Mouse (Mus musculus) testis, adult 2 months (tissue): Measurements from ENCODE around the gene Got1. TPM values are rescaled to one million over a fixed set of nuclear protein-coding genes. Genes with fewer than 3 reads are reported as not detected.

Source experiments
- H3K27ac ChIP-seq: fragments of 200-500 bp; 2 replicates; pipeline ENCODE4 v1.5.1; 2012; ENCODE audit warnings: low read depth, low read length; ENCODE audit not compliant: control insufficient read depth, insufficient read depth
- H3K27me3 ChIP-seq: fragments of 200-500 bp; 2 replicates; pipeline ENCODE4 v1.6.1; 2012; ENCODE audit warnings: mild to moderate bottlenecking, low read length, moderate library complexity; ENCODE audit not compliant: control insufficient read depth, insufficient read depth
- H3K36me3 ChIP-seq: fragments of 200-500 bp; 2 replicates; pipeline ENCODE4 v1.6.1; 2012; ENCODE audit warnings: mild to moderate bottlenecking, low read length; ENCODE audit not compliant: control insufficient read depth, insufficient read depth
- H3K4me1 ChIP-seq: fragments of 200-500 bp; 2 replicates; pipeline ENCODE4 v1.6.1; 2012; ENCODE audit warnings: low read length; ENCODE audit not compliant: control insufficient read depth, insufficient read depth
- H3K4me3 ChIP-seq: fragments of 200-500 bp; 2 replicates; pipeline ENCODE4 v1.5.1; 2012; ENCODE audit warnings: low read depth, mild to moderate bottlenecking, low read length, moderate library complexity, mixed read lengths; ENCODE audit not compliant: control insufficient read depth
- CTCF ChIP-seq: fragments of 200-500 bp; IDR thresholded peaks from 2 replicates; pipeline ENCODE4 v1.5.1; 2012; ENCODE audit warnings: low read depth, mild to moderate bottlenecking, inconsistent platforms, low read length, moderate library complexity; ENCODE audit not compliant: control insufficient read depth, insufficient read depth, insufficient replicate concordance
- POLR2A ChIP-seq: fragments of 200-500 bp; IDR thresholded peaks from 2 replicates; pipeline ENCODE4 v1.6.1; 2012; ENCODE audit warnings: low read depth, mild to moderate bottlenecking, inconsistent platforms, low read length, moderate library complexity; ENCODE audit not compliant: control insufficient read depth
- polyA plus RNA-seq: library from polyadenylated mRNA; depleted of rRNA; stranded (reverse); fragments of >200 nt; gene quantifications from 2 replicates; pipeline ENCODE4 v1.2.3, GENCODE M21; 2012

The Got1 gene
- polyA plus RNA-seq, 1 experiment, result 13.4 TPM

DNA sequence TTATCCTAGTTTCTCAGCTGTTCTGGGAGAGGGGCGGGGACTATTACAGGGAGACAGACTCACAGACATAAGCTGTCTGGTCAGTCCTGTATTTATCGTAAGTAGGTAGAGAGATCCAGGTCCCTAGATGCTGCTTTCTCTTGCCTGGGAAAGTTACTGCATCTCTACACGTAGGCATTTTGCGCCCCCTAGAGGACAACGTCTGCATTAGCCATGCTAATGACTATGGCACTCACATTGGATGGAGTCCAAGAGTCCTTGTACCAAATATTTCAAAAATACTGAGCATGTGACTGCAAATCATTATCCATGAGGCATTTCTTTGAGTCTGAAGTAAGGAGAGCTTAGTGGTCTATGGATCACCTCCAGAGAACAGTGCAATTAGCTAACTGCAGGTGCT lies 45.5 kb downstream of the Got1 start:
- Histone ChIP-seq H3K4me1 (no peaks in the 10 kb centered on the region), H3K36me3 (no peaks in the 10 kb centered on the region), H3K27me3 (no peaks in the 10 kb centered on the region), H3K4me3 (no peak overlapping the region), H3K27ac (no peak overlapping the region)
- TF ChIP-seq POLR2A (no peak), CTCF (no peak; the same call in 1 of the 2 replicates)

DNA sequence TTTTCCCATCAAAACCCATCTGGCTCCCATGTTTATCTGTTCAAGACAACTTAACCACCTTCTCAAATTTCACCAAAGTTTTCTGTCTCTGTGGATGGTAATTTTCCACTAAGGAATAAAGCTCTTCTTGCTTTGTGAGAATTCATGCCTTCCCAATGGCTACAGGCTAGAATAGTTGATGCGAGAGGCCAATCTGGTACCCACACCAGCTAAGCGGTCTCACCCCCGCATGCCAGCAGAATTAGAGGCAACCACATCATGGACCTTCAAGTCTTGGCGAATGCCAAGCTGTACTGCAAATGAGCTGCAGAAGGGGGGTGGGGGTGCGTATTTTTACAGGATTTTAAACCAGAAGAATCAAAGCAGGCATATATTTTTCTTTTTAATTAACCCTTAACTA lies 47.0 kb downstream of the Got1 start:
- H3K4me1 ChIP-seq, result peaks cover 2% of the 10 kb centered on the region
- TF ChIP-seq CTCF, result no peak
- TF ChIP-seq POLR2A, result no peak
- H3K27me3 ChIP-seq, result no peaks in the 10 kb centered on the region
- H3K4me3 ChIP-seq, result no peak overlapping the region
- H3K27ac ChIP-seq, result no peak overlapping the region
- no peaks in the 10 kb centered on the region for H3K36me3 ChIP-seq

DNA sequence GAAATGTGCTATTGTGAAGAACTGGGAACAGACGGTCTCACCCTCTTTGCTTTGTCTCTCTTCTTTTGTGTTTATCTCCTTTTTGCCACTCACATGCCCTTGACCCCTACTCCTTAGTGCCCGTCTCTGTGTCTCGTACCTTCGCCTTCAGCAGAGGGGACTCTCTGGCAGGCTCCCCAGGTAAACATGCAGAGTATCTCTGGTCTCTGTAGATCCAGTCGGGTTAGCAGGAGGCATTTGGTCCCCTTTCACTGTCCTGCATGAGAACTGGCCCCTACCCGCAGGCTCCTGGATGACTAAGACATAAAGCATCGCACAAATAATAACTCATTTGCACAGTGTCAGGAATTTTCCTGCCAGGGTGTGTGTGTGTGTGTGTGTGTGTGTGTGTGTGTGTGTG lies 48.3 kb downstream of the Got1 start:
- TF ChIP-seq POLR2A (no peak), CTCF (no peak)
- Histone ChIP-seq H3K4me3 (no peak overlapping the region), H3K4me1 (peaks cover 2% of the 10 kb centered on the region), H3K27ac (no peak overlapping the region), H3K36me3 (no peaks in the 10 kb centered on the region), H3K27me3 (no peaks in the 10 kb centered on the region)

DNA sequence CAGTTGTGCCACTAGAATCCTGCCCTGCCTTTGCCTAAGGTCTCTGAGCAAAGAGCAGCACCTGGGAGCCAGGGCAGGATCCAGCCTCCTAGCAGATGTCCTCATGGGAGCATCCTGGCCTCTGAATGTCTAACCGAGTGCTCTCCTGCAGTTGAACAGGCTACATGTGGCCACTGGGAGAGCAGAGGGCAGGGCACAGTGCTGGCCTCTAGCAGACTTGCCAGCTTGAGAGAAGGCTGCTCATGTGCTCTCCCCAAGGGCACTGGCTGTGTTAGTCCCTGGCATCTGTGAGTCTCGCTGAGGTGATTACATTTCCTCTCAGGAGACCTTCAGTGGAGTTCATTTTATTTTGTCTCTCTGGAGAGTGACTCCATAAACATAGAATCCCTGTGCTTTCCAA lies 48.8 kb downstream of the Got1 start:
- TF ChIP-seq CTCF (no peak), POLR2A (no peak)
- no peak overlapping the region for H3K4me3 ChIP-seq
- no peaks in the 10 kb centered on the region for H3K36me3 ChIP-seq
- H3K4me1 ChIP-seq, result peaks cover 2% of the 10 kb centered on the region
- no peaks in the 10 kb centered on the region for H3K27me3 ChIP-seq
- H3K27ac ChIP-seq, result no peak overlapping the region

DNA sequence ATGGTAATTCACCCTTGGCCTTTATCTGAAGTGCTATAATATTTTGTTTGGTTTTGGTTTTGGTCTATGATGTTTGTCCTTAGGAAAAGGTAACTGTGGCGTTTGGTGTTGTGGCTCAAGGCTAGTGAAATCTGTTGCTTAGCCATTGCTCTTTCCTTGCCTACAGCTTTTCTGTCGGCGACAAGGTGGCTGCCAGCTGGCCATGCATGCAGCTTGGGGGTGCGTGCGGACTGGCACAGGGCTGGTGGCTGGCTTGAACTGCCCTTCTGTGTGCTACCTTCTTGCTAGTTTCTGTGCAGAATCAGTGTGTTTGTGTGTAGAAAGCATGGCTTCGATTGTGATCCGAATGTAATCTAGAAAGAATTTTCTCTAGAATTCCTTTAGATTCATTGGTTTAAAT lies 51.6 kb downstream of the Got1 start:
- H3K27ac ChIP-seq, result no peak overlapping the region
- H3K4me3 ChIP-seq, result no peak overlapping the region
- no peaks in the 10 kb centered on the region for H3K27me3 ChIP-seq
- peaks cover 2% of the 10 kb centered on the region for H3K4me1 ChIP-seq
- no peak for TF ChIP-seq POLR2A
- TF ChIP-seq CTCF, result no peak
- no peaks in the 10 kb centered on the region for H3K36me3 ChIP-seq

DNA sequence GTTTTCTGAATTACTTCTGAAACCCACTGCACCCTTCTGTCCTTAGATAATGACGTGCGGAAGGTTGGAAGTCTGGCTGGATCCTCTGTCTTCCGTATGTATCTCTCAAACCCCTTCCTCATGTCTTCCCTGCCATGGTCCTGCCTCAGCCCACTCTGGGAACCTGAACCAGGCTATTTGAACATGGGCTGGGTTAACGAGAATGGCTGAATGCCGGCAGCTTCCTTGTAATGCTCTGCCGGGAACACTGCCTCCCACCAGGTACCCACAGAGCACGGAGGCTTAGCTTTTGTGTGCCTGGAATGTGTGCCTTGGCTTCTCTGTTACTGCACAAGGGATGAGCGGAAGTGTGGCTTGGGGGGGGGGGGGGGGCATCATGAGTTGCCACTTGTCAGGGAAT lies 52.1 kb downstream of the Got1 start:
- no peaks in the 10 kb centered on the region for H3K27me3 ChIP-seq
- peaks cover 2% of the 10 kb centered on the region for H3K4me1 ChIP-seq
- H3K4me3 ChIP-seq, result no peak overlapping the region
- TF ChIP-seq POLR2A, result no peak
- TF ChIP-seq CTCF, result no peak
- no peaks in the 10 kb centered on the region for H3K36me3 ChIP-seq
- no peak overlapping the region for H3K27ac ChIP-seq

DNA sequence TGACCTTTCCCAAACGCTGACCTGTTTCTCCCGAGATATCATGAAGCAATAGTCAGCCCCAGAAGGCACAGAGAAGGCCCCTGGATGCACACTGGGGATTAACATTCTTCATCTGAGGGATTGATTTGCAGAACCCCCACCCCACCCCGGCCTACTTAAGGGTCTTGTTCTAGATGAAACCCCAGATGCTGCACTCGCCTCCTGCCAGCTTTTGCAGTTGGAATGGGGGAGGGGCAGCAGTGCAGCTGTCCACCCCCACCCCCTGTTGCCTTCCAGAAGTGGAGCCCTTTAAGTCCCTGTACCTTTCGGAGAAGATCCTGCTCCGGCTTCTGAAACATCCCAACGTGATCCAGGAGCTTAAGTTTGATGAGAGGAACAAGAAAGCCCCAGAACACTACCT lies 55.1 kb downstream of the Got1 start:
- no peaks in the 10 kb centered on the region for H3K27me3 ChIP-seq

More for the DNA sequence above, 55.1 kb downstream of the Got1 start:
- H3K4me1 ChIP-seq, result peaks cover 2% of the 10 kb centered on the region
- TF ChIP-seq POLR2A, result no peak
- TF ChIP-seq CTCF, result no peak
- H3K4me3 ChIP-seq, result no peak overlapping the region
- no peaks in the 10 kb centered on the region for H3K36me3 ChIP-seq
- no peak overlapping the region for H3K27ac ChIP-seq
